Mouse (Mus musculus): Measurements from ENCODE around the gene Hrct1.

Gene Hrct1

DNA sequence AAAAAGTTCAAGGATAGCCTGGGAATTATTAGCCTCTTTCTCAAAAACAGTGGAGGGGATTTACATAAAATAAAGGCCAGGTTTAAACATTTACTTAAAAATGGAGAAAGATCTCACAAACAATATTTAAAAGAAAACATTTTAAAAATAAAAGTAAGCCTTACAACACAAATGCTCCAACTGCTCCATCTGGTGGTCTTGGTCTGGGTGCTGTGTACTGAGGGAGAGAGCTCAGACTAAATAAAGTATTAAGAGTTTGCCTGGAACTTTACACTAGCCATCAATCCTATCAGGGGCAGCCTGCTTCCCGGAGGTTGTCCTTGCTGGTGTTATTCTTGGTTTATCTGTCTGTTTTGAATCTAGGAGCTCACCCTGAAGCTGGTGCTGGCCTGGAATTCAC, 16.1 kb downstream of the Hrct1 start:
- ChIA-PET POLR2A (interaction anchor here in 2 of 4 experiments (0.6 to 1.4 kb wide), 9 partner anchors 15 to 250 kb away, joined by 3 to 8 read pairs (median 3); partner anchors contain the start of genes Ccdc107 (in 1 of the 2) and Hrct1 (in 1 of the 2)), CTCF (interaction anchor here in 3 of 4 experiments (0.5 to 2.0 kb wide), 15 partner anchors 12 to 244 kb away, joined by 3 to 8 read pairs (median 4); no protein-coding TSS in a partner anchor)

DNA sequence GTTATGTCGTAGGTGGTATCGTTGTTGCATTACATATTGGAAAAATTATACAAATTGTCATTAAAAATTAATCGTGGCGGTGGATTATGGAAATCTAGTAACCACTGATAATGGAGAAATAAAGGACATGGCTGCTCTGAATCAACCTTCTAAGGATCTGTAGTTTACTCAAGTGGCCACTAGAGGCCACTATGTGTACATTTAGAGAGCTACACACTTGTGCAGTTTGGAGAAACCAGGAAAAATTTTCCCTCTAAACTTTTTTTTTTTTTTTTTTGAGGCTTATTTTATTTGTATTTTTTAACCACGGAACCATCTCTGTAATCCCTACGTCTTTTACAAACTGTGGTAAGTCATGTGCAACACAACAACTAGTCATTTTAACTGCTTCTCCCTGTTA, 18.2 kb downstream of the Hrct1 start:
- CTCF ChIA-PET = interaction anchor here (0.6 to 3.2 kb wide), 65 partner anchors 11 to 918 kb away, joined by 3 to 28 read pairs (median 5); partner anchors contain the start of genes Olfr156 (in 2 of the 4), Olfr157 (in 1 of the 4), Reck (in 1 of the 4) and Spaar (in 1 of the 4)
- POLR2A ChIA-PET = interaction anchor here (0.6 to 1.7 kb wide), 15 partner anchors 9 to 928 kb away, joined by 3 to 8 read pairs (median 4); no protein-coding TSS in a partner anchor

GRCm38 (mm10) chr4:43757213-43757612, 30.2 kb downstream of the Hrct1 start:
- ChIA-PET CTCF (interaction anchor here in 1 of 4 experiments (0.7 kb wide), 1 partner anchor 72 kb away, joined by 3 read pairs; no protein-coding TSS in a partner anchor), POLR2A (interaction anchor here in 1 of 4 experiments (0.6 to 1.7 kb wide), 2 partner anchors 10 to 131 kb away, joined by 3 to 7 read pairs; no protein-coding TSS in a partner anchor)

DNA sequence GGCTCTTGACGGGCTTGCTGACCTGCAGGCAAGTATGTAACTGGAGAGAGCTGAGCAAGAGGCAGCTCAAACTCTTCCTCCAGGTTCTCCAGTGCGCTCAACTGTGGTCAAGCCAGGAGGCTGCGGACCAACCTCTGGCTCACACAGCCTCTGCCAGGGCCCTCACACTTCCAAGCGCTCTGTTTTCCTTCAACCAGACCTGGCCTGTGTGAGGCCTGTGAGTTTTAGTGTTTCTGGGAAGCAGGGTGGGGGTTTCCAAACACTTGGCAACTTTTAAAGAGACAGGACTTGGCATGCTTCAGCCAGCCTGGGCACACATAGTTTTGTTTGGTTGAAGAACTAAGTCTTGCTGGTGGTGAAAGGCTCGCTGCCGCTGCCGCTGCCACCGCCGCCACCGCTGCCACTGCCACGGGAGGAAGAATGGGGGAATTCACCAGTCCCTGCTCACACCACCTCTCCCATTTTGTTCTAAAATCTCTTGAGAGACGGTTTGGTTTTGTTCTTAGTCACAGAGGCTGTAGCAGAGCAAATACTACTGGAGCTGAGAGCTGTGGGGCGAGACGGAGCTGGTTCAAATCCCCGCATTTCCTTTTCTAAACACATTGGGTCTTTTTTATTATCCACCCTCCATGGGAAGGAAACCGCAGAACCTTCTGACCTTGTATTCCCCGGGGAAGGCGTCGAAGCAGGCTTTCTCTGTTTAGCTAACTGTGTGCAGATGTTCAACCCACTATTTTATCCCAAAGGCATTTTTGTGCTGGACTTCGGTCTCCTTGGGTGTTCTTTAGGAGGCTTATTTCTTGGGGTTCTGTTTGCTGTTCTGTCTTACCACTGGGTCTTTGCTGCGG, 32.8 kb downstream of the Hrct1 start:
- ChIA-PET POLR2A (interaction anchor here (0.7 to 2.1 kb wide), 15 partner anchors 10 to 954 kb away, joined by 3 to 11 read pairs (median 4); partner anchors contain the start of gene Olfr156 (in 1 of the 4)), CTCF (interaction anchor here (0.5 to 5.1 kb wide), 102 partner anchors 10 to 720 kb away, joined by 3 to 57 read pairs (median 3); partner anchors contain the start of genes Hrct1 (in 2 of the 4), Olfr156 (in 2 of the 4), Spaar (in 2 of the 4) and Arhgef39 (in 1 of the 4))

DNA sequence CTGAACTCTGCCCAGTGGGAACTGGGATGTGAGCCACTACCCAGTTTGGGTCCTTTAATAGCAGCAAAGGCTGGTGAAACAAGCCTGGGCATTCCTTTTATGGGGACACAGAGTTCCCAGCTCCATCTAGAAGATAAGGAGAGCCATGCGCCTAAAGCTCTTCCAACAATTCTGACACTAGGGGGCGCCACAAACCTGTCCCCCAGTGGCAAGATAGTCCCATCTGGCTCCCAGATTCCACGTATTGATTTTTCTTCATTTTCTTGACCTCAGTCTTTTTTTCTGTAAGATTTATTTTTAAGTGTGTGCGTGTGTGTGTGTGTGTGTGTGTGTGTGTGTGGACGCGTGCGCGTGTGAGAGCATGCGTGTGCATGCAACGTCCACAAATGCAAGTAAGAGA, 33.5 kb downstream of the Hrct1 start:
- POLR2A ChIA-PET = interaction anchor here (0.7 to 2.1 kb wide), 16 partner anchors 11 to 954 kb away, joined by 3 to 11 read pairs (median 3); partner anchors contain the start of genes Olfr156 (in 1 of the 4) and Tln1 (in 1 of the 4)
- CTCF ChIA-PET = interaction anchor here (0.5 to 5.1 kb wide), 104 partner anchors 9 to 720 kb away, joined by 3 to 57 read pairs (median 3); partner anchors contain the start of genes Olfr156 (in 3 of the 4), Hrct1 (in 2 of the 4), Spaar (in 2 of the 4) and Arhgef39 (in 1 of the 4)

DNA sequence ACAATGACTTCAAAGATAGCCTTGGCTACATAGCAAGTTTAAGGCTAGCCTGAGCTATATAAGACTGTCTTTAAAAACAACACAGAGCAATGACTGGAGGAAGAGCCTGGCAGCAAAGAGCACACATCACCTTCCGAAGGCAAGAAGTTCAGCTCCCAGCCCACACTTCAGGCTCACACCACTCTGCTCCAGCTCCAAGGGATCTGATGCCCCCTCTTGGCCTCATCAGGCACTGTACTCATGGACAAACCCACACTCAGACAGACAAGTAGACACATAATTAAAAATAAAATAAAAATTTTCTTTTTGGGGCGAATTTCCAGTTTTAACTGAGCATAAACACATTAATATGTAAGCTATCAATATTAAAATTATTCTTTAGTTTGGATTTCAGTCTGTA, 34.3 kb downstream of the Hrct1 start:
- POLR2A ChIA-PET = interaction anchor here in 2 of 4 experiments (1.1 to 2.1 kb wide), 6 partner anchors 12 to 199 kb away, joined by 3 to 11 read pairs (median 6); partner anchors contain the start of genes Olfr156 (in 1 of the 2) and Tln1 (in 1 of the 2)
- CTCF ChIA-PET = interaction anchor here (0.6 to 5.1 kb wide), 32 partner anchors 13 to 740 kb away, joined by 3 to 57 read pairs (median 6); partner anchors contain the start of genes Olfr156 (in 3 of the 4), Hrct1 (in 2 of the 4), Spaar (in 2 of the 4) and Gba2 (in 1 of the 4)

- ChIA-PET CTCF (interaction anchor here (0.5 to 5.1 kb wide), 51 partner anchors 9 to 1446 kb away, joined by 3 to 57 read pairs (median 4); partner anchors contain the start of genes Hrct1 (in 2 of the 4), Olfr156 (in 2 of the 4) and Npr2 (in 1 of the 4)), POLR2A (interaction anchor here (0.6 to 1.8 kb wide), 14 partner anchors 17 to 249 kb away, joined by 3 to 6 read pairs (median 4); partner anchors contain the start of genes Gba2 (in 1 of the 4) and Rgp1 (in 1 of the 4))
Observed at GRCm38 (mm10) chr4:43763410-43763809, 36.4 kb downstream of the Hrct1 start.

DNA sequence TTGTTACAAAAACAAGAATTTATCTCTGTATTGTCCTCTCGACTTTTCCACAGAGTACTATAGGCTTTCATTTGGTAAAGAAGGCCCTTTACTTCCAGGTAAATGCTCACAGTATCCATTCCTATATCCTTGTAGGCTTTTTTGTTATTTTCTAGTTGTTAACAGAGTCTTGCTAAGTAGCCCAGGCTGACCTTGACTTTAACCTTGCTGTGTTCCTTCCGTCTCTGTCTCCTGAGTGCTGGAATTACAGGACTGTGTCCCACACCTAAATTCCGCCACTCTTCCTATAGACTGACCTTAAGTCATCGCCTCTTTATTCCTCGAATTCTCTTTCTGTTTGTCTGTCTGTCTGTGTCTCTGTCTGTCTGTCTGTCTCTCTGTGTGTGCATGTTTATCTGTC, 41.4 kb downstream of the Hrct1 start:
- ChIA-PET CTCF (no interaction called here), POLR2A (interaction anchor here in 1 of 4 experiments (1.0 kb wide), 1 partner anchor 37 kb away, joined by 3 read pairs; no protein-coding TSS in a partner anchor)

GRCm38 (mm10) chr4:43769374-43769773, 42.4 kb downstream of the Hrct1 start:
- CTCF ChIA-PET = interaction anchor here in 1 of 4 experiments (1.3 kb wide), 1 partner anchor 9 kb away, joined by 3 read pairs; no protein-coding TSS in a partner anchor
- POLR2A ChIA-PET = no interaction called here

- ChIA-PET CTCF (interaction anchor here in 1 of 4 experiments (0.6 kb wide), 2 partner anchors 11 to 26 kb away, joined by 3 to 4 read pairs; no protein-coding TSS in a partner anchor), POLR2A (no interaction called here)
Observed at GRCm38 (mm10) chr4:43770909-43771308, 43.9 kb downstream of the Hrct1 start, which contains the start of gene Olfr159. TSS of gene Olfr159 (minus strand) at chr4:43771009.

GRCm38 (mm10) chr4:43771626-43772025, 44.6 kb downstream of the Hrct1 start:
- CTCF ChIA-PET = interaction anchor here in 2 of 4 experiments (0.6 to 2.0 kb wide), 2 partner anchors 8 to 27 kb away, joined by 4 to 5 read pairs; no protein-coding TSS in a partner anchor
- POLR2A ChIA-PET = no interaction called here

DNA sequence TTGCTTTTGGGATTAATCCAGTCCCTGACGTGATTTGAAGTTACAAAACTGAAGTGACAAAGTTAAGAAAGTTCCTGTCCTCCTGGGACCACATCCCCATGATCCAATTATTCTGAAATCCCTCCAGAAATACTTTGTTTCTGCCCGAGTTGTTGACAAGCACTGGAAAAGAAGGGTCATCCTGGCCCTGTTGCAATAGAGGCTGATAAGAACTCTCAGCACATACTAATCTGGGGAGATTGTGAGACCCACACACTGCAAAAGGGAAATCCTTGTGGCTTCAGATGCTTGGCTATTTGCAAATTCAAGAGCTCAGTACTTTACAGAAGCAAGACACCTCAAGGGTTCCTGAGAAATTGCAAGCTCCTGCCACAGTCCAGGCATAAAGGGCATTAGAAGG, 45.3 kb downstream of the Hrct1 start:
- POLR2A ChIA-PET = interaction anchor here in 1 of 4 experiments (0.6 to 1.1 kb wide), 2 partner anchors 19 to 53 kb away, joined by 3 read pairs; no protein-coding TSS in a partner anchor
- CTCF ChIA-PET = interaction anchor here in 1 of 4 experiments (2.0 kb wide), 1 partner anchor 9 kb away, joined by 5 read pairs; no protein-coding TSS in a partner anchor

All from embryonic stem cell, embryonic (primary cell).